Mouse (Mus musculus): Measurements from ENCODE around the gene Cers6. TPM values are rescaled to one million over a fixed set of nuclear protein-coding genes. Genes with fewer than 3 reads are reported as not detected.

Gene Cers6
- polyA plus RNA-seq, 1 experiment from 2014 or later, result 88.4 TPM

DNA sequence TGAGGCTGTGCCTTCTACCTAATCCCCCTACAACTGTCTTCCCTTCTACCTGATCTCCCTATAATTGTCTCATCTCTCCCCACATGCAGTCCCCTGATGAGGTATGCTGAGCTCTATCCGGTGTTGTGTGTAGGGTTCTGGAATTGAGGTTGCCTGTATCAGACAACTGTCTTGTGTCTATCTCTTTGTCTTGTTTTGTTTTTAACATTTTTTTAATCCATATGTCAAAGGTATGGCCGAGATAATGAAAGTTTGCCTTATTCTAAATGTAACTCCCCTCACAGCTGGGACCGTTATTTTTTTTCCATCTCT is 221.9 kb downstream of the Cers6 start:
- no peak for ATAC-seq (ENCODE audit: low FRiP score, low TSS enrichment)
- Histone ChIP-seq H3K4me2 (ENCODE audit: low read length) (no peak overlapping the region), H3K9me3 (ENCODE audit: control insufficient read depth, low read length) (no peaks in the 10 kb centered on the region), H3K4me1 (ENCODE audit: control insufficient read depth, insufficient read depth, low read length) (peaks cover 20% of the 10 kb centered on the region), H3K9ac (replicated peaks; ENCODE audit: low read length) (no peak overlapping the region), H3K36me3 (ENCODE audit: control insufficient read depth, insufficient read depth, low read length) (no peaks in the 10 kb centered on the region), H3K27ac (replicated peaks; ENCODE audit: low read depth, low read length) (no peak overlapping the region), H3K27me3 (ENCODE audit: control insufficient read depth, insufficient read depth, low read length) (no peaks in the 10 kb centered on the region), H3K4me3 (replicated peaks; ENCODE audit: low read depth, low read length) (no peak overlapping the region)
- DNase-seq, result no peak
- WGBS, result 87% methylated on average over 3 of the region's 3 CpGs

- Histone ChIP-seq H3K4me2 (ENCODE audit: low read length) (no peak overlapping the region), H3K9ac (replicated peaks; ENCODE audit: low read length) (no peak overlapping the region), H3K9me3 (ENCODE audit: control insufficient read depth, low read length) (no peaks in the 10 kb centered on the region), H3K27me3 (ENCODE audit: control insufficient read depth, insufficient read depth, low read length) (no peaks in the 10 kb centered on the region), H3K4me3 (replicated peaks; ENCODE audit: low read depth, low read length) (no peak overlapping the region), H3K27ac (replicated peaks; ENCODE audit: low read depth, low read length) (no peak overlapping the region), H3K4me1 (ENCODE audit: control insufficient read depth, insufficient read depth, low read length) (peaks cover 20% of the 10 kb centered on the region), H3K36me3 (ENCODE audit: control insufficient read depth, insufficient read depth, low read length) (no peaks in the 10 kb centered on the region)
- ATAC-seq (ENCODE audit: low FRiP score, low TSS enrichment) (no peak), DNase-seq (no peak)
- WGBS, result 92% methylated on average over 6 of the region's 6 CpGs
Observed at GRCm38 (mm10) chr2:69084416-69084815, 223.2 kb downstream of the Cers6 start.

DNA sequence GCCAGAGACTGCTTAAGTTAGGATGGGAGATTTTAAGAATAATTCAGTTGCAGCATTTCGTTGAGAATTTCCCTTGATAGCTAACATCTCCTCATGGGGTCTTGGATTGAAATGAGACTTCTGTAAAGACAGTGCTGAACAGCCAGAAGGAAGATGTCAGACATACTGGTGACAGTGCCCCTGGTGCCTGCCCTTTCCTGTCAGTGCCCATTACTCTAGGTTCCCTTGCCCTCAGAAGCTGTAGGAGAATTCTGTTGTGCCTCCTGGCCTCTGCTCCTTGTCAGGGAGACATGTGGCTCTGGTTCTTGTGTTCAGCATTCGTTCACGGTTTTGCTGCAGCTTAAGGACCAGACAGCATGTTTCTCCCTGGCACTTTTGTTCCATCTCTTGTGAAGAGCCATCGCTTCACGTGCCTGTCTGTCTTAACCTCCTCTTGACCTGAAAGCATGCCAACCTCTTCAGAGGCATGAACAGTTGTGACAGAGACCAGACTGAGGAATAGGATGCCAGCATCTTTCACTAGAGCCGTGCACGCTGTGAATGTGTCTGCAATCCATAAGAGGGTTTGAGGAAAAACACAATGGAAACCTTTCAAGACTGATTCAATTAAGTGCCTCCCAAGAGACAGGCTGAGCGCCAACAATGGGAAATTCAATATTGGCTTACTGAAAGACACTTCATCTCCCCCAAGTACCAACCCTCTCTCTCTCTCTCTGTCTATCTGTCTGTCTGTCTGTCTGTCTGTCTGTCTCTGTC is 225.4 kb downstream of the Cers6 start:
- Histone ChIP-seq H3K27ac (replicated peaks; ENCODE audit: low read depth, low read length) (peak overlapping the region; percentile 26; the same call in 1 of the 2 replicates), H3K4me3 (replicated peaks; ENCODE audit: low read depth, low read length) (no peak overlapping the region), H3K4me2 (ENCODE audit: low read length) (no peak overlapping the region), H3K4me1 (ENCODE audit: control insufficient read depth, insufficient read depth, low read length) (peaks cover 20% of the 10 kb centered on the region), H3K9ac (replicated peaks; ENCODE audit: low read length) (no peak overlapping the region), H3K9me3 (ENCODE audit: control insufficient read depth, low read length) (no peaks in the 10 kb centered on the region), H3K27me3 (ENCODE audit: control insufficient read depth, insufficient read depth, low read length) (no peaks in the 10 kb centered on the region), H3K36me3 (ENCODE audit: control insufficient read depth, insufficient read depth, low read length) (no peaks in the 10 kb centered on the region)
- peak; percentile 76 for DNase-seq
- 26% methylated on average over 8 of the region's 8 CpGs for WGBS
- ATAC-seq (ENCODE audit: low FRiP score, low TSS enrichment), result peak; percentile 37; the same call in 1 of the 2 replicates

DNA sequence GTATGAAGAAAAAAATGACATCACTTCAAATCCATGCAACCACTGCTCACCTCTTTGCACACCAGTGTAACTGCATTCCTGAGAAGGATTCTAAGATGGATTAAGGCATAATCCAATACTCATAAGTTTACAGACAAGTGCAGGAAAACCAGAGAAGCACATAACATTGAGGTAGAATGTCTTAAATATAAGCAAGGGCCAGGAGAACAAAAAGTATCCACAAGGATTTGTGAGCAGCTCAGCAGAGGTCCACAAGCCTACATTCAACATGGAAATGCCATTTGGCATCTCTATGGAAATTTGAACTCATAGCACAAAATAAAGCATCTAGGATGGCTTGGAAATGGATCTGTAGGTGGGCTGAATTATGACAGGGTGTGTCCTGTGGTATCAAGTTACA is 234.6 kb downstream of the Cers6 start:
- no peaks in the 10 kb centered on the region for H3K4me1 ChIP-seq (ENCODE audit: control insufficient read depth, insufficient read depth, low read length)
- DNase-seq (no peak), ATAC-seq (ENCODE audit: low FRiP score, low TSS enrichment) (no peak)
- H3K4me3 ChIP-seq (replicated peaks; ENCODE audit: low read depth, low read length), result no peak overlapping the region
- H3K4me2 ChIP-seq (ENCODE audit: low read length), result no peak overlapping the region
- H3K9me3 ChIP-seq (ENCODE audit: control insufficient read depth, low read length), result no peaks in the 10 kb centered on the region
- no peaks in the 10 kb centered on the region for H3K36me3 ChIP-seq (ENCODE audit: control insufficient read depth, insufficient read depth, low read length)
- no peak overlapping the region for H3K27ac ChIP-seq (replicated peaks; ENCODE audit: low read depth, low read length)
- no peak overlapping the region for H3K9ac ChIP-seq (replicated peaks; ENCODE audit: low read length)
- H3K27me3 ChIP-seq (ENCODE audit: control insufficient read depth, insufficient read depth, low read length), result no peaks in the 10 kb centered on the region

DNA sequence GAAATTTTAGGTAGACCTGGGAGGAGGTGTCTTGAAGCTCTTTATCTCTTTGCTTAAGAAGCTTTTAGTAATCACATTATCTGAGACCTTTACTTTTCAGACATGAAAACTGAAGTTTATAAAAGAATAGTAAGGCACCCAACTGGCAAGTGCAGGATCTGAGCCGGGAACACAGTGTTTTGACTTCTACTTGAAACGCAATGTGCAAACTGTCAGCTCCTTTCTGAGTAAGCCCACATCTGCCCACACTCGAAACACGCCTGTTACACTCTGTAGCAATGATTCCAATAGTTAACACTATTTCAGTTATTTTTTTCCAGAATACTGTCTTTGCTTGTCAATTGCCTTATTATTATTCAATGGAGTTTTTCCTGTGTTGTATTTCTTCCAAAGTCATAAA is 235.6 kb downstream of the Cers6 start:
- no peak for DNase-seq
- no peaks in the 10 kb centered on the region for H3K36me3 ChIP-seq (ENCODE audit: control insufficient read depth, insufficient read depth, low read length)
- no peaks in the 10 kb centered on the region for H3K27me3 ChIP-seq (ENCODE audit: control insufficient read depth, insufficient read depth, low read length)
- no peak overlapping the region for H3K4me3 ChIP-seq (replicated peaks; ENCODE audit: low read depth, low read length)
- ATAC-seq (ENCODE audit: low FRiP score, low TSS enrichment), result no peak
- H3K9ac ChIP-seq (replicated peaks; ENCODE audit: low read length), result no peak overlapping the region
- 30% methylated on average over 4 of the region's 4 CpGs for WGBS
- no peak overlapping the region for H3K4me2 ChIP-seq (ENCODE audit: low read length)
- no peaks in the 10 kb centered on the region for H3K9me3 ChIP-seq (ENCODE audit: control insufficient read depth, low read length)
- H3K27ac ChIP-seq (replicated peaks; ENCODE audit: low read depth, low read length), result no peak overlapping the region
- H3K4me1 ChIP-seq (ENCODE audit: control insufficient read depth, insufficient read depth, low read length), result no peaks in the 10 kb centered on the region

DNA sequence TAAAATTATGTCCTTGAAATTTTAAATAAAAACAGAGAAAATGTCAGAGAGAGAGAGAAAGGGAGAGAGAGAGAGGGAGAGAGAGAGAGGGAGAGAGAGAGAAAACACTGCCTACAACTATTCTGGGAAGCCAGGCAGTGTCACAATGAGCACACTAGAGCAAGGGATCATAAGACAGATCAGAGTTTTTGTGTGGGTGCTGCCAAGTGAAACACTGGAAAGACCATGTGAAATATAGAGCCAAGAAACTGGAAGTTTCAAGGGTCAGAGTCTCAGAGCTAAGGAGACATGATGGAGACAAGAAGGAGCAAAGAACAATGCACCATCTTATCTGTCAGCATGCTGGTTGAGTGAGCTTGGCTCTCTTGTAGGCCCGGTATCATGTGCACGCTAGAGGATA is 236.3 kb downstream of the Cers6 start:
- no peak for ATAC-seq (ENCODE audit: low FRiP score, low TSS enrichment)
- no peak for DNase-seq

GRCm38 (mm10) chr2:69098701-69099100 is 237.5 kb downstream of the Cers6 start:
- no peak overlapping the region for H3K9ac ChIP-seq (replicated peaks; ENCODE audit: low read length)
- no peak for ATAC-seq (ENCODE audit: low FRiP score, low TSS enrichment)
- DNase-seq, result no peak
- H3K9me3 ChIP-seq (ENCODE audit: control insufficient read depth, low read length), result no peaks in the 10 kb centered on the region
- no peak overlapping the region for H3K27ac ChIP-seq (replicated peaks; ENCODE audit: low read depth, low read length)
- H3K27me3 ChIP-seq (ENCODE audit: control insufficient read depth, insufficient read depth, low read length), result no peaks in the 10 kb centered on the region
- H3K4me2 ChIP-seq (ENCODE audit: low read length), result no peak overlapping the region
- no peaks in the 10 kb centered on the region for H3K36me3 ChIP-seq (ENCODE audit: control insufficient read depth, insufficient read depth, low read length)
- H3K4me1 ChIP-seq (ENCODE audit: control insufficient read depth, insufficient read depth, low read length), result no peaks in the 10 kb centered on the region
- no peak overlapping the region for H3K4me3 ChIP-seq (replicated peaks; ENCODE audit: low read depth, low read length)
- WGBS, result 86% methylated on average over 3 of the region's 3 CpGs

More for the DNA sequence above, 236.3 kb downstream of the Cers6 start:
- Histone ChIP-seq H3K9ac (replicated peaks; ENCODE audit: low read length) (no peak overlapping the region), H3K4me2 (ENCODE audit: low read length) (no peak overlapping the region), H3K27me3 (ENCODE audit: control insufficient read depth, insufficient read depth, low read length) (no peaks in the 10 kb centered on the region), H3K4me1 (ENCODE audit: control insufficient read depth, insufficient read depth, low read length) (no peaks in the 10 kb centered on the region), H3K36me3 (ENCODE audit: control insufficient read depth, insufficient read depth, low read length) (no peaks in the 10 kb centered on the region), H3K27ac (replicated peaks; ENCODE audit: low read depth, low read length) (no peak overlapping the region), H3K4me3 (replicated peaks; ENCODE audit: low read depth, low read length) (no peak overlapping the region), H3K9me3 (ENCODE audit: control insufficient read depth, low read length) (no peaks in the 10 kb centered on the region)
- WGBS, result 82% methylated on average over 2 of the region's 2 CpGs

DNA sequence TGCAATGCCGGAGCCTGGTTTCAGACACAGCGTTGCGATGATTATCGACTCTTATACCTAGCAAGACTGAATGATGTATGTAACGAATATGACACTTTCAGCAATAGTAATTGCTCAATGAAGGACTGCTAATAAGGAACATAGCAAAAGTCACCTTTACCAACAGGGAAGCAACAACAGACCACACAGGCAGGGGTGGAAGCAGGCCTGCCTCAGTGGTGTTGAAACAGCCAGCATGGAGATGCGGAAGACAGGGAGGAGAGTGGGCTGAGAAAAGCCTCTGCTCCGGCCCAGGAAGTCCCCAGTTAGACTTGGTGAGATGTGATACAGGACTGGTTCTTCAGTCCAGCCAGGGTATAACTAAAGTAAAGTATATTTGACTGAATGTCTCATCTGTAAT is 237.9 kb downstream of the Cers6 start:
- Histone ChIP-seq H3K27ac (replicated peaks; ENCODE audit: low read depth, low read length) (no peak overlapping the region), H3K4me2 (ENCODE audit: low read length) (no peak overlapping the region), H3K36me3 (ENCODE audit: control insufficient read depth, insufficient read depth, low read length) (no peaks in the 10 kb centered on the region), H3K27me3 (ENCODE audit: control insufficient read depth, insufficient read depth, low read length) (no peaks in the 10 kb centered on the region), H3K4me3 (replicated peaks; ENCODE audit: low read depth, low read length) (no peak overlapping the region), H3K9me3 (ENCODE audit: control insufficient read depth, low read length) (no peaks in the 10 kb centered on the region), H3K4me1 (ENCODE audit: control insufficient read depth, insufficient read depth, low read length) (no peaks in the 10 kb centered on the region), H3K9ac (replicated peaks; ENCODE audit: low read length) (no peak overlapping the region)
- WGBS, result 88% methylated on average over 7 of the region's 7 CpGs
- no peak for DNase-seq
- no peak for ATAC-seq (ENCODE audit: low FRiP score, low TSS enrichment)

GRCm38 (mm10) chr2:69100706-69101105 is 239.5 kb downstream of the Cers6 start:
- Histone ChIP-seq H3K9ac (replicated peaks; ENCODE audit: low read length) (no peak overlapping the region), H3K9me3 (ENCODE audit: control insufficient read depth, low read length) (no peaks in the 10 kb centered on the region), H3K4me3 (replicated peaks; ENCODE audit: low read depth, low read length) (no peak overlapping the region), H3K36me3 (ENCODE audit: control insufficient read depth, insufficient read depth, low read length) (no peaks in the 10 kb centered on the region), H3K4me1 (ENCODE audit: control insufficient read depth, insufficient read depth, low read length) (no peaks in the 10 kb centered on the region), H3K27me3 (ENCODE audit: control insufficient read depth, insufficient read depth, low read length) (no peaks in the 10 kb centered on the region), H3K4me2 (ENCODE audit: low read length) (no peak overlapping the region), H3K27ac (replicated peaks; ENCODE audit: low read depth, low read length) (no peak overlapping the region)
- DNase-seq (peak; percentile 74), ATAC-seq (ENCODE audit: low FRiP score, low TSS enrichment) (no peak)
- 25% methylated on average over 3 of the region's 3 CpGs for WGBS
